Mouse (Mus musculus) heart, postnatal 14 days (tissue): Measurements from ENCODE around the gene Pdzd9. TPM values are rescaled to one million over a fixed set of nuclear protein-coding genes. Genes with fewer than 3 reads are reported as not detected.
A peak's percentile ranks its signal among the peaks of the same experiment; 100 is the strongest.

ENCODE experiments used
- DNase-seq, 2 experiments: peaks; one replicate each; pipeline ENCODE4 v3.0.0; 2021 to 2022
- intact Hi-C: fragments of 180-260 bp; cut with DNase I; formaldehyde crosslinking; loops from one replicate; pipeline ENCODE4 v1.15.1; 2025
- total RNA-seq, 2 experiments: library from RNA; stranded (reverse); gene quantifications; 2 replicates each; pipeline ENCODE4 v1.2.3; 2021

The Pdzd9 gene
- total RNA-seq, 2 experiments from 2014 or later = not detected

DNA sequence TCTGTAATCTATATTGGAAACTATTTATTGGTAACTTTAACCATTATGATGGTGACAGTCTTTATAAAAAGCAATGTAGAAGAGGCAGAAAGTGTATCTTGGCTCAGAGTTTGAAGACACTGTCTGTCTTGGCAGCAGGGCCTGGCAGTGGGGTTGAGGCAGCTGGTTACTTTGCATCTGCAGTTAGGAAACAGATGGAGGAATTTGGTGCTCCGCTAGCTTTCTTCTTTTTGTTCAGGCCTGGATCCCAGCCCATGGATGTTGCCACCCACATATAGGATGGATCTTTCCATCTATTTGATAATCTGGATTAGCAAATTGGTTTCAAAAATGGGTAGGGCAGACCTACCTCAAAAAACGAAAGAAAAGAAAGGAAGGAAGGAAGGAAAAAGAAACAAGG lies 22.3 kb downstream of the Pdzd9 start:
- intact Hi-C loops = loop anchor here (10.0 kb wide), 1 partner anchor 523 kb away; no protein-coding TSS in a partner anchor
- no peak for DNase-seq

- intact Hi-C loops = loop anchor here (10.0 kb wide), 1 partner anchor 518 kb away; no protein-coding TSS in a partner anchor
- DNase-seq = no peak
Measured at GRCm38 (mm10) chr7:120643217-120643616, 26.9 kb downstream of the Pdzd9 start.

DNA sequence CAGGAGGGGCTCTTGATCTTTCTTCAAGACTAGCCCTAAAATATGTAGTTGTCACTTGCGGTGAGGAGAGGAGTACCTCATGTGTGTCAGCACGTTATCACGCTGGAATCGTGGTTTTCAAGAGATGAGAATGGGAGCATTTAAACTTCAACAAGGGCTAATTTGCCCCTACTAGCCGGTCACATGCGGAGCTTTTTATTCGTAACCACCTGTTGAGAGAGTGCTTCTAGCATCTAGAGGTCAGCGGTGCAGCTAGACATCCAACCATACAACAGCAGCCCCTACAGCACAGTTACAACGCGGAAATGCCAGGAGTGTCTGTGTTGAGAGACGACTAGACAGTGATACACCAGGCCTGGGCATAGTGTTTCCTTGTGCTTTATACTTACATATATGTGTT lies 34.3 kb downstream of the Pdzd9 start:
- intact Hi-C loops = loop anchor here (5.0 to 10.0 kb wide), 2 partner anchors 189 to 281 kb away; partner anchors contain the start of gene Polr3e
- no peak for DNase-seq

DNA sequence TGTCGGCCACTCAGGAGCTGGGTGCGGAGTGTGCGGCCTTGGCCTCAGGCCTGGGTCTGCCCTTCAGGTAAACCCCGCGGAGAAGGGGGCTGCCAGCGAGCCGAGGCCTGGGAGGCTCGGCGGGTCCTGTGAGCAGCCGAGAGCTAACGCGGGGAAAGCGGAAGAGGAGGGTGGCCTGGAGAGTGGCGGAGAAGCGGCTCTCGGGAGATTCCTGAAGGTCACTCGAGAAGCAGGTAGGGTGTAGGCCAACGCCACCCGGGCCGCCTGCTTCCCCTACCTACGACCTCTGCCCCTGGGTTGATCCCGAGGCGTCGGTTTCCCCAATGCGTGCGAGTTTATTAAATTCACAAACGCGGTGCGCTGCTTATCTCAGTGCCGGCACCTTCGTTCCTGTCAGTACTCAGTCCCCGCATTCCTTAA lies 34.8 kb downstream of the Pdzd9 start:
- no peak for DNase-seq
- intact Hi-C loops = loop anchor here (5.0 to 10.0 kb wide), 2 partner anchors 189 to 282 kb away; partner anchors contain the start of gene Polr3e

GRCm38 (mm10) chr7:120634711-120635361 lies 35.3 kb downstream of the Pdzd9 start, which contains the start of gene Uqcrc2:
TSS of gene Uqcrc2 (plus strand) at chr7:120635176.
- intact Hi-C loops = loop anchor here (5.0 to 10.0 kb wide), 2 partner anchors 190 to 282 kb away; partner anchors contain the start of gene Polr3e
- peak; percentile 87 for DNase-seq

DNA sequence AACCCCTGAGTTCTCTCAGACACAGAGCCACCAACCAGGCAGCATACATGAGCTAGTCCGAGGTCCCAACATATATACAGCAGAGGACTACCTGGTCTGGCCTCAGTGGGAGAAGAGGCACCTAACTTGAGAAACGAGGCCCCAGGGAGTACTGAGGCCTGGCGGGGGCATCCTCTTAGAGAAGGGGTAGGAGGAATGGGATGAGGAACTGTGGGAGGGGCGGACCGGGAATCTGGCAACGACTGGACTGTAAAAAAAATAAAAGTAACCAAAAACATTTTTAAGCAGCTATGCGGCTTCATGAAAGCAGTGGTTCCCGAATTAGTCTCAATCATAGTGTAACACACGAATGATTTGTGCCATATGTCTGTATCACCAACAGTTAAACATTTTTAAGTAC lies 35.8 kb downstream of the Pdzd9 start:
- intact Hi-C loops = loop anchor here (10.0 kb wide), 1 partner anchor 190 kb away; no protein-coding TSS in a partner anchor
- DNase-seq = peak in 1 of 2 experiments; percentile 6

DNA sequence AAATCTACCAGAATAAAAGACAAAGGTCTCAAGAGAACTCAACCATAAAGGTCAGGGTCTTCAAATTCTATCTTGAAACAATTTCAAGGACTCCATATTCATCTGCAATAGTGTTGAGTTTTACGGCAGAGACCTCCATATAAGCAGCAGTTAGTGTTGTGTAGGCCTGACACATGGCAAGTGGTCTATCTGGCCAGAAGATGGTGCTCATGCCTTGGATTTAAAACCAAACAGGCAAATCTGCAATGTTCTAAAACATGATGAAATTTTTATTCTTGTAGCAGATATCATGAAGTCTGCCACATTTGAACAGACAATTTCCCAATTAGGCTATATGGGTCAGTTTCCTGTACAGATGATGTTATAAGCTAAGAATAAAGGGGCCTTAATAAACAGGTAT lies 37.6 kb downstream of the Pdzd9 start:
- peak in 1 of 2 experiments; percentile 21 for DNase-seq
- intact Hi-C loops = loop anchor here (10.0 kb wide), 1 partner anchor 192 kb away; no protein-coding TSS in a partner anchor

DNA sequence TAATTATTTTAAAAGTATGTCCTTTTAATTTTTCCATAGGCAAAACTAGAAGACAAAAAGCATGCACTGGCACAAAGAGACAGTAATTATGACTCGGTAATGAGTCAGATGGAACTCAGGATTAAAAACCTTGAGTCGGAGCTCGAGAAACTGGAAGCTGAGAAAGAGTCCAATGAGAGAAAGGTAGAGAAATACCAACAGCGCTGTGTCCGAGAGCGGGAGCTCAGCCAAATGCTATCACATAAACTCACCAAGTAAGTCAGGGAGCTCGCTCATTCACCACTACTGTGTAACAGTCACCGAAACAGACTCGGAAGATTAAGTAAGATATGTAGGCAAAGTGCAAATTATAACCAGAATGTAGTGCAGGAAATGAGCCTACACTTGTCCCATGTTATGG lies 49.3 kb downstream of the Pdzd9 start:
- no peak for DNase-seq
- intact Hi-C loops = no loop called here

GRCm38 (mm10) chr7:120620075-120620771 lies 49.9 kb downstream of the Pdzd9 start:
- DNase-seq = no peak
- intact Hi-C loops = no loop called here

Other genes with a start within 250 kb of the Pdzd9 start
- gene Uqcrc2, start 35.2 kb downstream of the Pdzd9 start, total RNA-seq = 1,000 to 10,000 TPM; 1,074 to 1,083 TPM
- gene Mosmo, start 7.3 kb upstream of the Pdzd9 start, total RNA-seq = 10 to 100 TPM; 27.8 to 29.2 TPM
- 1 to 10 TPM; 5.1 to 7.3 TPM for gene Vwa3a, start 69.0 kb upstream of the Pdzd9 start, total RNA-seq
- under 1 TPM in 1 of 2 experiments, not detected in 1; 0.22 TPM for gene Gm5737, start 142.0 kb upstream of the Pdzd9 start, total RNA-seq
- 10 to 100 TPM; 30.0 to 34.2 TPM for gene Eef2k, start 172.5 kb upstream of the Pdzd9 start, total RNA-seq
- gene Polr3e, start 247.4 kb upstream of the Pdzd9 start, total RNA-seq = 10 to 100 TPM; 10.7 to 10.9 TPM